Mouse (Mus musculus): ENCODE measurements around the gene Gm43638.
"Not testable (repeated sequence)": the region's sequence is repeated elsewhere in the genome, so short reads cannot be mapped to it uniquely, and the experiment has no call there.

Gm43638 gene

DNA sequence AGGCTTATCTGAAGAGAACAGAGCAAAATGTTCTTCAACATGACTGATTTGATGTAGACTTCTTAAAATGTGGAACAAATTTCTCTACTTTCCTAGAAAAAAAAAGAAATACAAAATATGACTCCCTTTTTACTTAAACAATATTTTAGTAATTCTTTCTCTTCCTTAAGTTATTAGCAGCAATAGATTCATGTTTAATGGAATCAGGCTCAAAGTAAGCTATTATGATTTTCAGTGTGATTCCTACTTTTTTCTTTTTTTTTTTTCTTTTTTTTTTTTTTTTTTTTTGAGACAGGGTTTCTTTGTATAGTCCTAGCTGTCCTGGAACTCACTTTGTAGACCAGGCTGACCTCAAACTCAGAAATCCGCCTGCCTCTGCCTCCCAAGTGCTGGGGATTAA is at the start of gene Gm43638:
Gene Gm43638 (minus strand): TSS at position 101 of the 400 bp plus-strand sequence.
- not testable (repeated sequence) for DNase-seq

DNA sequence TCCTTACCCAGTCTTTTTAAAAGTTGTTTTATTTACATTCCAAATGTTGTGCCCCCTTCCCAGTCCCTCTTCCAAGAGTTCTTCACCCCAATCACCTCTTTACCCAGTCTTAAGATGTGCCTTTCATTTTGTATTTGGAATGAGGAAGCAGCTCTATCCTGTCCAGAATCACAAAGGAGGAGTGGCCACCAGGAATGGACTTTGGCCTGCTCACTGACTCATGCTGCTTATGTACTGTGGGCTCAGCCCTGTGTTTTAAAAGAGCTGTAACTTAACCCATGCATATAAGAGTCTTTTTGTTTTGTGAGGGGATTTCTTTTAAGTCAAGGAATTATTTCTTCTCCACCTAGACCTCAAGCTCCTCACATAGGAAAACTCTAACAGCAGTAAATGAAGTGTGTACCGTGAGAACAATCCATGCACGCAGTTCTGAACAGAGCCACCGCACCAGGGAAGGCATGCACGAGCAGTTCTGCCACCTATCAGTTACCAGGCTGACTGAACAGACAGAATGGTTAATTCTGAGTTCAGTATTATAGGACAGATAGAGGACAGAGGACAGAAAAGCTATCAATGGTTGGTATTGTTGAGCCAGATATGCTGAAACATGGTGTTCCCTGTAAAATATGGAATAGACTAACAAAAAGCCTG is 49.5 kb upstream of the Gm43638 start:
- no peak for DNase-seq

DNA sequence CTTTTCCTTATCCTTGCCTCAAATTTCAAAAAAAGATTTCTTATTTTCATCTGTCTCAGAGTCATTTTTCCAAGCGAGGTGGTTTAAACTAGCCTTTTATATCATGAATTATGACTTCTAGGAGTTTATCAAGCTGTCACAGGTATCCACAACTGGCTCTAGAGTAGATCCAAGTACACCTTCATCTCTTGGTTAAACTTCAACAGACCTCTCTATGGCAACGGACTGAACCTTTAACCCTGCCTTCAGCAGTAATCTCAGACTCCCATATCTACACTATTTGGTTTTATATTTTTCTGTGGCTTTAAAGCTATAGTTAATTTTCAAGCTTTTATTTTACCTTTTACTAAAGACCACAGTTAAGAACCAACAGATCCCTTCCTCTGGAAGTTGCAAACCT is 45.7 kb upstream of the Gm43638 start:
- DNase-seq: no peak

DNA sequence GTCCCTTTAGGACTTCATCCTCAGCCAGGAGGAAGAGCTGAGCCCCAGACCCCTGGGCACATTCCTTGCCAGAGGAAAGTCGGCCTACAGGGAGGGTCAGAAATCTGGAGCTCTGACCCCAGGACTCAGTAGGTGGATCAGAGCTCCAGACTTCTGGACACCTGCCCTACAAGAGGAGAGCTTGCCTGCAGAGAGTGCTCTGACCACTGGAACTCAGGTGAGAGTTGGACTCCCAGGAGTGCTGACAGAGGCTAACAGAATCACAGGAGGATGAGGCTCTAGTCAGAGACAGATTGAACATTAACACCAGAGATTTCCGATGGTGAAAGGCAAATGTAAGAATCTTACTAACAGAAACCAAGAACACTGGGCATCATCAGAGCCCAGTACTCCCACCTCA is 37.0 kb upstream of the Gm43638 start:
- not testable (repeated sequence) for DNase-seq

DNA sequence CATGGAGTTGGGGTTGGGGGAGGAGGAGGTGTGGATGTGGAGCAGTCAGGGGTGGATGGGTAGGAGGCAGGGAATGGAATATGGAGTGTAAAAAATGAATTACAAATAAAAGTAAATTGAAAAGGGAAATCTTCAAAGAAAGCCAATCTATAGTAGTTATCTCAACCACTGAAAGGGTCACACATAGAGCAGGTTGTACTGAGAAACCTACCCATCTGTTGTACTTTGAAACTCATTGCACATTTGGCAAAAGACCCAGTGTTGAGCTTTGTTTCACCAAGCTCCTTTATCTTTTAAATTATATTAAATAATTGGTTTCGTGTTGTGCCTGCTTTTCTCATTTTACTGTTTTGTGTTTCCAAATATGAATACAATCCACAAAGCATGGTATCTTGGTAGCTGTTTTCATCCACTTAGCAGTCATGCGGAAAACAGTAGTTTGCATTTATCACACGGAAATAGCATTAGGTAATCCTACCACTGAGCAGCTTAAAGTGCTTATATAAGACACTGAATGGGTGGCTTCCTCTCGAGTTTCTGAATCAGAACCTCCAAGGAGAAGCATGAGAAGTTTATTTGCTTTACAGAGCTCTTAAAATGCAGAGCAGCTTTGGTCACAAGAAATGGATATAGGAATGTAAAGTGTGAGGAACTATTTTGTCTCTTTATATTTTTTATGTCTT is 19.3 kb upstream of the Gm43638 start:
- DNase-seq: no peak

DNA sequence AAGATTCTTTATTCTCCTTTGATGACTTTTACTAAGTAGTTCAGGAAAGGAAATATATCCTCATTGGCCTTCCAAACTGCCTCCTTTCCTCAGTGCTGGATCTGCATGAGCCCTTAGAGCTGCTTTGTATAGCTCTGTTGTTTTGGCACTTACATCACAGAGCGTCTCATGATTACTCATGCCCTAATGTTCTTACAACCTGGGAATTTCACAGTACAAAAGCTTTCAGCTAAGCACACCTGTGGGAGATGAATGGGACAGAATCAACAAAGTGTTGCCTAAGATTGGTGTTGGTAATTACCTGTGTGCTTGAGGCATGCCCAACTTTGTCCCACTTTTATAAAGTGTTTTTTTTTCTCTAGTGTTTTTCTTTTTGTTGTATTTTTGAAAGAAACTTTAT is 16.1 kb upstream of the Gm43638 start:
- no peak for DNase-seq

DNA sequence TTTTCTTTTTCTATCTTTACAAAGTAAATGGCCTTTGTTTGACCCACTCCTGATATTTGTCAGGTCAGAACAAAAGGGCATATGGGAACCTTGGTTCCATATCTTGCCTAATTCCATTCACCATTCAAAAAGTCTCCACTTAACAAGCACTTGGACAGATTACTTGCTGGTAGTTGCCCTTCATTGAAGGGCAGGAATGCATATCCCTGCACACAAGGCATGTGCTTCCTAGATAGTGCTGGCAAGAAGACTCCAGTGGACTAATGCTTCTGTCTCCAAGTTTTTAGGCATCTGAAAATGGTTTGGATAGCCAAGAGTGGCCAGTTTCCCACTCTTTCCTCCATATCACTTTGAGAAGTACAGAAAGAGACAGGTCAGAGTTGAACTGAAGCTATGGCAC is 12.7 kb upstream of the Gm43638 start:
- DNase-seq: no peak

DNA sequence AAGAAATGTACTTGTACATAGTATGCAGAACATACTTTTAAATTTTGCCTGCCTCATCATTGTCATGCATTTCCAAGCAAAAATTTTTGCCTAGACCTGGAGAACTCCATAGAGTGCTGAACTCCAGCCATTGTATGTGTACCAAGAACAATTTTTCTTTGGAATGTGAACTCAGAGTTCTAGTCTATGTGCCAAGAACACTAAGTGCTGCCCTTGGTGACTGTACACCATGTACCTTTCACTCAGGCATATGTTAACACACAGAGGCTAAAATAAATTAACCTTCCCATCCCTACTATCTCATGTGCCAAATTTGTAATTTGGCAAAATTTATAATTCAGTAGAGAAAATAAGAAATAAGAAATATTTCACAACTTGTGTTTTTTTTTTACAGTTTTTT is 12.3 kb upstream of the Gm43638 start:
- DNase-seq: no peak

DNA sequence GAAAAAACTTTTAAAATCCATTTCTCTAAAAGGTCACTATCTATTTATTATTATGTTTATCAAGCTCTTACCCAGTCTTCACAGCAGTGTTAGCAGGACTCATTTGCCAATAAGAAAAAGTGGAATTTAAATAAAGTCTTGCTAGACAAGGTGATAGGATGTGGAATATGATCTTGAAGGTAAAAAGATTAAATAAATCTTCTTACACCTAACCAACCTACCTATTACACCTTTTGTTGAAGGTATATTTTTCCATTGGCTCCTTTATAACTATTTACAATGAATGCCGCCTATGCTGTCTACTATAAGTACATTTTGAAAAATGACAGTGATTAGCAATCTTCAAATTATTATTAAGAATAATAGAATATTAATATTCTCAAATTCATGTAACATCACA is 4.2 kb upstream of the Gm43638 start, which contains the start of gene Ugt2a1:
Gene Ugt2a1 (minus strand): TSS at position 101 of the 400 bp plus-strand sequence.
- DNase-seq: no peak

GRCm38 (mm10) chr5:87482160-87482559 is 4.4 kb downstream of the Gm43638 start, which contains the start of gene Ugt2a2:
Ugt2a2 (minus strand) TSS chr5:87482260.
- no peak for DNase-seq

DNA sequence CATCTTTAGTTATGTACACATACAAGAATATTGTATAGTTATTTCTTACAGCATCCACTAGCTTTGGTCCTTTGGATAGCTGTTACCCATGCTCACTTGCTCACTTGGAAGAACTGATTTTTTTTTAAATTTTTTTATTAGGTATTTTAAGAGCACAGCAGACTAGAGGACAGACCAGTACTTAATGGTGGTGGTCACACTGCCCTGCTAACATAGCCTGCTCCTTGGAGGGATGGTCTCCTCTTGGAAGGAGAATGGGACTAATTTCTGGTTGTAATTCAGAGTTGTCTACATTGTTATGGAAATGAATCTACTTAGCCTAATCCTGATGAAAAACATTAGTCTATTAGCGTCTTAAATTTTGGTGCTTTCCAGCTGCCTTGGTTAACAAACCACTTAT is 27.8 kb downstream of the Gm43638 start:
- no peak for DNase-seq

GRCm38 (mm10) chr5:87457701-87458100 is 28.9 kb downstream of the Gm43638 start:
- no peak for DNase-seq

- no peak for DNase-seq
Observed at GRCm38 (mm10) chr5:87456216-87456850, 30.3 kb downstream of the Gm43638 start.

DNA sequence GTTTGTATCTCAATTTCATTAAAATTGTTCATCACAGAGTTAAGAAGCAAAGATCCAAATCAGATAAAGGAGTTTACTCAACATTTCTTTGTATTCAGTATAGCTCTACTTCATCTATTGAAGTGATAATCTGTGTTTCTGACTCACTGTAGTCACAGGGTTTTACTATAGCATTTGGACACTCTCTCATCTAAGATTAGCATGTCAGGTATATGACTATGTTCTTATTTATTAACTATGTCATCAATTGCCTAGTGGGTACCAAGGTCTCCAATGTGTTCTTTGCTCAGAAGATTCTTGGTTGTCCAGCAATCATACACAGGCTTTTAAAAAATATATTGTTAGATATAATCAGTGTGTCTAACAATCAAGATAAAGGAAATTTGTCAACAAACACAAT is 31.1 kb downstream of the Gm43638 start:
- no peak for DNase-seq

- not testable (repeated sequence) for DNase-seq
Observed at GRCm38 (mm10) chr5:87452514-87452913, 34.1 kb downstream of the Gm43638 start.

DNA sequence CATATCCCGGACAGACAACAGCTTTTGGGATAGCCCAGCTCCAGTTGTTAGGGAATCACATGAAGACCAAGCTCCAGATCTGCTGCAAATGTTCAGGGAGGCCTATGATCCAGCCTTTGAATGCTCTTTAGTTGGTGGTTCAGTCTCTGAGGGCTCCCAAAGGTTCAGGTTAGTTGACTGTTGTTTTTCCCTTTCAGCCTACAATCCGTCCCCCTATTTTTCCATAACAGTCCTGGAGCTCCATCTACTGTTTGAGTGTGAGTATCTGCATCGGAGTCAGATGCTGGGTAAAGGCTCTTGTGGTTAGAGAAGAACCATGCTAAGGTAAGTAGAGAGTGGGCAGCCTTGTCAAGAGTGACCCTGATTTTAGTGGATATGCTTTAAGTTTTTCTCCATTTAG is 50.3 kb downstream of the Gm43638 start:
- peak; percentile 29 for DNase-seq

- DNase-seq: no peak
Observed at GRCm38 (mm10) chr5:87425676-87426075, 60.9 kb downstream of the Gm43638 start.

DNA sequence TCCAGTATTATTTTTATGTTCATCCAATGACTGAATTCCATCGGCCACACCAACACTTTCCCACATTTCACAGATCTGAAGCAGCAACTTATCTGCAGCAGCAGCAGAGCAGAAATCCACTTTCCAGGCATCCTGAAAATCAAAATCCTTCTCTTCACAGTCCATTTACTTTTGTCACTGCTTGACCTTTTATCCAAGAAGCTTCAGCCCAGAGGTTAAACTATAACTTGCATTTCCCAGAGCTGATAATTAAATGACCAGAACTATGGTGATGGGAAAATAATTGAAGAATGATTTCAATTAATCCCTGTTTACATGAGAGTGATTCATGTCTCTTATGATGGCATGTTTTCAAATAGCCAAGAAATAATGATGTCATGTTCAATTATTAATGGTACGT is 62.6 kb downstream of the Gm43638 start, which contains the start of gene Ugt2b38:
Gene Ugt2b38 (minus strand): TSS at position 163 of the 400 bp plus-strand sequence.
- not testable (repeated sequence) for DNase-seq
